Mouse (Mus musculus) E14TG2a.4 (cell line): ENCODE results near the gene Clint1.

Experiments used
- CTCF ChIP-seq: conservative IDR thresholded peaks from 2 replicates; pipeline ENCODE4 v1.5.1; 2014; ENCODE audit warnings: low read length
- NANOG ChIP-seq: IDR thresholded peaks from 2 replicates; pipeline ENCODE4 v1.6.1; 2014; ENCODE audit warnings: borderline replicate concordance, low read length, mixed read lengths
- POU5F1 ChIP-seq: IDR thresholded peaks from 2 replicates; pipeline ENCODE4 v1.6.1; 2014; ENCODE audit warnings: low read length, borderline replicate concordance

DNA sequence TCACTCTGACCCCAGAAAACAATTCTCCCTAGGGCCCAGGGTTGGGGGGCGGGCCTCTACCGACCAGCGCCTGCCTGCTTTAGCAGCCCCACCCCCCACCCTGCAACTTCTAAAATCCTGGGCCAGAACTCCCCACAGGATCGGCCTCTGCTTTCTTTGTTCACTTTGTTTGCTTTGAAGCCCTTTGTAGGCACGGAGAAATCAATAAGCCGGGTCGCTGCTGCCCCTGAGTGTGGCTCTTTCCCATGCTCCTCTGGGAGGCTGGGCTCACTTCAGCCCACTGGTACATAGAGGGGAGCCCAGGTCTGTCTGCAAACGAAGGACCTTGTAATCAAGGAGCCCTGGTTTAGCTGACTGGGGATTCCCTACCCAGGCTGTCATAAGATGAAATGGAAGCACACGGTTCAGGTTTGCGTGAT, 69.6 kb downstream of the Clint1 start:
- no peak for TF ChIP-seq CTCF
- TF ChIP-seq POU5F1, result no peak
- TF ChIP-seq NANOG, result no peak
